Mouse (Mus musculus): Measurements from ENCODE around the gene Agmo. TPM values are rescaled to one million over a fixed set of nuclear protein-coding genes. Genes with fewer than 3 reads are reported as not detected.

The Agmo gene
- polyA plus RNA-seq, 1 experiment from 2014 or later = 5.5 TPM

- Histone ChIP-seq H3K4me3 (ENCODE audit: low read depth, low read length) (no peak overlapping the region), H3K36me3 (ENCODE audit: control insufficient read depth, insufficient read depth, low read length) (no peaks in the 10 kb centered on the region), H3K27ac (ENCODE audit: low read depth, low read length) (no peak overlapping the region), H3K4me2 (no peak overlapping the region), H3K9me3 (ENCODE audit: control insufficient read depth, low read length) (no peaks in the 10 kb centered on the region), H3K27me3 (replicated peaks; ENCODE audit: control insufficient read depth, insufficient read depth, low read length) (no peaks in the 10 kb centered on the region), H3K9ac (ENCODE audit: low read depth, low read length) (no peak overlapping the region), H3K4me1 (replicated peaks; ENCODE audit: control insufficient read depth, insufficient read depth, low read length) (no peaks in the 10 kb centered on the region)
- no peak for DNase-seq (ENCODE audit: low spot score)
- ATAC-seq (replicated peaks; ENCODE audit: low FRiP score) = no peak
Measured at GRCm38 (mm10) chr12:37624078-37624477, 382.6 kb downstream of the Agmo start.

Other genes starting within 250 kb of the Agmo start
- gene Meox2, start 133.1 kb upstream of the Agmo start, polyA plus RNA-seq (2014; fragmentation: Nextera tagmentation; extraction: Ambion mirVana) = 0.92 and 1.7 TPM in 2 replicates

All from liver, embryonic 11.5 days (tissue).